Mouse (Mus musculus) heart, embryonic 15.5 days (tissue): Measurements from ENCODE around the gene Agbl1. TPM values are rescaled to one million over a fixed set of nuclear protein-coding genes. Genes with fewer than 3 reads are reported as not detected.

Experiments used
- ATAC-seq: fragments of 200-750 bp; cut with Nextera tagmentation; replicated peaks from 2 replicates; pipeline ENCODE4 v1.8.0; 2017; ENCODE audit warnings: low read depth, moderate TSS enrichment; ENCODE audit not compliant: insufficient number of reproducible peaks, insufficient read depth, low FRiP score
- H3K27ac ChIP-seq: fragments of 300-500 bp; sonication (generic); 2 replicates; pipeline ENCODE4 v1.5.1; 2015; ENCODE audit warnings: mild to moderate bottlenecking, inconsistent platforms
- H3K27me3 ChIP-seq: fragments of 300-500 bp; sonication (generic); 2 replicates; pipeline ENCODE4 v1.6.1; 2015; ENCODE audit warnings: inconsistent platforms
- H3K36me3 ChIP-seq: fragments of 300-500 bp; sonication (generic); 2 replicates; pipeline ENCODE4 v1.6.1; 2015; ENCODE audit warnings: mild to moderate bottlenecking, inconsistent platforms
- H3K4me1 ChIP-seq: fragments of 300-500 bp; sonication (generic); replicated peaks from 2 replicates; pipeline ENCODE4 v1.6.1; 2015; ENCODE audit warnings: inconsistent platforms
- H3K4me2 ChIP-seq: fragments of 300-500 bp; sonication (generic); 2 replicates; pipeline ENCODE4 v1.6.1; 2015; ENCODE audit warnings: inconsistent platforms, mild to moderate bottlenecking, moderate library complexity
- H3K4me3 ChIP-seq: fragments of 300-500 bp; sonication (generic); 2 replicates; pipeline ENCODE4 v1.5.1; 2015; ENCODE audit warnings: mild to moderate bottlenecking, inconsistent platforms
- H3K9ac ChIP-seq: fragments of 300-500 bp; sonication (generic); 2 replicates; pipeline ENCODE4 v1.6.1; 2015; ENCODE audit warnings: mild to moderate bottlenecking, inconsistent platforms
- H3K9me3 ChIP-seq: fragments of 300-500 bp; sonication (generic); replicated peaks from 2 replicates; pipeline ENCODE4 v1.6.1; 2016; ENCODE audit warnings: inconsistent platforms
- WGBS: fragments of 180-500 bp; shearing (Covaris S2); methylation state at CpG from one replicate; pipeline ENCODE4 v1.1.7; 2015; ENCODE audit warnings: mixed read lengths; 5-methylcytosine and 5-hydroxymethylcytosine counted together
- polyA plus RNA-seq: library from polyadenylated mRNA; unstranded; fragments of >200 nt; fragmentation: Nextera tagmentation; extraction: Ambion mirVana; gene quantifications from 2 replicates; pipeline ENCODE4 v1.2.1, GENCODE M21; 2015

Agbl1 gene
- polyA plus RNA-seq, 1 experiment from 2014 or later: 0.05 TPM

GRCm38 (mm10) chr7:76810003-76810402 is 580.3 kb downstream of the Agbl1 start:
- Histone ChIP-seq H3K4me3 (no peak overlapping the region), H3K36me3 (no peaks in the 10 kb centered on the region), H3K27me3 (no peaks in the 10 kb centered on the region), H3K4me1 (no peaks in the 10 kb centered on the region), H3K27ac (no peak overlapping the region), H3K9me3 (no peaks in the 10 kb centered on the region), H3K4me2 (no peak overlapping the region), H3K9ac (no peak overlapping the region)
- WGBS: 34% methylated on average over 3 of the region's 3 CpGs
- ATAC-seq: no peak

- no peak for ATAC-seq
- no peak overlapping the region for H3K4me3 ChIP-seq
- H3K36me3 ChIP-seq: no peaks in the 10 kb centered on the region
- H3K27ac ChIP-seq: no peak overlapping the region
- no peaks in the 10 kb centered on the region for H3K9me3 ChIP-seq
- WGBS: 66% methylated on average over 2 of the region's 2 CpGs
- H3K27me3 ChIP-seq: no peaks in the 10 kb centered on the region
- no peaks in the 10 kb centered on the region for H3K4me1 ChIP-seq
- no peak overlapping the region for H3K4me2 ChIP-seq
- no peak overlapping the region for H3K9ac ChIP-seq
Observed at GRCm38 (mm10) chr7:76820571-76820970, 590.9 kb downstream of the Agbl1 start.

GRCm38 (mm10) chr7:76842146-76842545 is 612.5 kb downstream of the Agbl1 start:
- no peak for ATAC-seq
- Histone ChIP-seq H3K27ac (no peak overlapping the region), H3K9me3 (no peaks in the 10 kb centered on the region), H3K4me1 (no peaks in the 10 kb centered on the region), H3K36me3 (no peaks in the 10 kb centered on the region), H3K4me3 (no peak overlapping the region), H3K9ac (no peak overlapping the region), H3K27me3 (no peaks in the 10 kb centered on the region), H3K4me2 (no peak overlapping the region)
- 79% methylated on average over 3 of the region's 3 CpGs for WGBS

- Histone ChIP-seq H3K9me3 (no peaks in the 10 kb centered on the region), H3K4me2 (no peak overlapping the region), H3K27me3 (no peaks in the 10 kb centered on the region), H3K4me1 (no peaks in the 10 kb centered on the region), H3K9ac (no peak overlapping the region), H3K4me3 (no peak overlapping the region), H3K27ac (no peak overlapping the region), H3K36me3 (no peaks in the 10 kb centered on the region)
- WGBS: 66% methylated on average over 22 of the region's 22 CpGs
- no peak for ATAC-seq
Observed at GRCm38 (mm10) chr7:76889416-76890209, 659.9 kb downstream of the Agbl1 start.

- no peak overlapping the region for H3K4me3 ChIP-seq
- H3K27ac ChIP-seq: no peak overlapping the region
- no peaks in the 10 kb centered on the region for H3K4me1 ChIP-seq
- no peak overlapping the region for H3K4me2 ChIP-seq
- no peaks in the 10 kb centered on the region for H3K27me3 ChIP-seq
- ATAC-seq: no peak
- H3K9me3 ChIP-seq: no peaks in the 10 kb centered on the region
- H3K9ac ChIP-seq: no peak overlapping the region
- 83% methylated on average over 1 of the region's 1 CpGs for WGBS
- H3K36me3 ChIP-seq: no peaks in the 10 kb centered on the region
Observed at GRCm38 (mm10) chr7:76904096-76904495, 674.4 kb downstream of the Agbl1 start.

- WGBS: 77% methylated on average over 5 of the region's 5 CpGs
- Histone ChIP-seq H3K9me3 (no peaks in the 10 kb centered on the region), H3K36me3 (no peaks in the 10 kb centered on the region), H3K9ac (no peak overlapping the region), H3K27ac (no peak overlapping the region), H3K4me1 (no peaks in the 10 kb centered on the region), H3K4me2 (no peak overlapping the region), H3K4me3 (no peak overlapping the region), H3K27me3 (no peaks in the 10 kb centered on the region)
- ATAC-seq: no peak
Observed at GRCm38 (mm10) chr7:76911672-76912071, 682.0 kb downstream of the Agbl1 start.

- H3K36me3 ChIP-seq: no peaks in the 10 kb centered on the region
- H3K4me3 ChIP-seq: no peak overlapping the region
- no peak for ATAC-seq
- no peaks in the 10 kb centered on the region for H3K27me3 ChIP-seq
- H3K4me1 ChIP-seq: no peaks in the 10 kb centered on the region
- no peak overlapping the region for H3K4me2 ChIP-seq
- no peaks in the 10 kb centered on the region for H3K9me3 ChIP-seq
- no peak overlapping the region for H3K9ac ChIP-seq
- H3K27ac ChIP-seq: no peak overlapping the region
Observed at GRCm38 (mm10) chr7:76918871-76919270, 689.2 kb downstream of the Agbl1 start.

- Histone ChIP-seq H3K27me3 (no peaks in the 10 kb centered on the region), H3K4me3 (no peak overlapping the region), H3K27ac (no peak overlapping the region), H3K9ac (no peak overlapping the region), H3K9me3 (no peaks in the 10 kb centered on the region), H3K4me1 (no peaks in the 10 kb centered on the region), H3K4me2 (no peak overlapping the region), H3K36me3 (no peaks in the 10 kb centered on the region)
- 35% methylated on average over 2 of the region's 2 CpGs for WGBS
- no peak for ATAC-seq
Observed at GRCm38 (mm10) chr7:76921671-76922070, 692.0 kb downstream of the Agbl1 start.

GRCm38 (mm10) chr7:76935219-76935618 is 705.5 kb downstream of the Agbl1 start:
- no peak overlapping the region for H3K4me2 ChIP-seq
- no peak for ATAC-seq
- no peak overlapping the region for H3K4me3 ChIP-seq
- no peaks in the 10 kb centered on the region for H3K9me3 ChIP-seq
- no peaks in the 10 kb centered on the region for H3K4me1 ChIP-seq
- H3K9ac ChIP-seq: no peak overlapping the region
- H3K27ac ChIP-seq: no peak overlapping the region
- H3K36me3 ChIP-seq: no peaks in the 10 kb centered on the region
- no peaks in the 10 kb centered on the region for H3K27me3 ChIP-seq

GRCm38 (mm10) chr7:76941531-76941930 is 711.8 kb downstream of the Agbl1 start:
- no peak for ATAC-seq

GRCm38 (mm10) chr7:76971334-76971733 is 741.6 kb downstream of the Agbl1 start:
- Histone ChIP-seq H3K27me3 (no peaks in the 10 kb centered on the region), H3K27ac (no peak overlapping the region), H3K4me1 (no peaks in the 10 kb centered on the region), H3K9me3 (no peaks in the 10 kb centered on the region), H3K4me2 (no peak overlapping the region), H3K9ac (no peak overlapping the region), H3K36me3 (no peaks in the 10 kb centered on the region), H3K4me3 (no peak overlapping the region)
- 7% methylated on average over 3 of the region's 3 CpGs for WGBS
- no peak for ATAC-seq

More at GRCm38 (mm10) chr7:76941531-76941930, 711.8 kb downstream of the Agbl1 start:
- Histone ChIP-seq H3K9me3 (no peaks in the 10 kb centered on the region), H3K27ac (no peak overlapping the region), H3K4me1 (no peaks in the 10 kb centered on the region), H3K4me2 (no peak overlapping the region), H3K27me3 (no peaks in the 10 kb centered on the region), H3K9ac (no peak overlapping the region), H3K4me3 (no peak overlapping the region), H3K36me3 (no peaks in the 10 kb centered on the region)

GRCm38 (mm10) chr7:77009571-77009970 is 779.9 kb downstream of the Agbl1 start:
- WGBS: 79% methylated on average over 3 of the region's 3 CpGs
- Histone ChIP-seq H3K9ac (no peak overlapping the region), H3K27me3 (no peaks in the 10 kb centered on the region), H3K36me3 (no peaks in the 10 kb centered on the region), H3K4me2 (no peak overlapping the region), H3K9me3 (no peaks in the 10 kb centered on the region), H3K27ac (no peak overlapping the region), H3K4me3 (no peak overlapping the region), H3K4me1 (no peaks in the 10 kb centered on the region)
- ATAC-seq: no peak
